Mouse (Mus musculus) midbrain, embryonic 16.5 days (tissue): ENCODE results near the gene Gm3336. TPM values are rescaled to one million over a fixed set of nuclear protein-coding genes. Genes with fewer than 3 reads are reported as not detected.

Source experiments
- ATAC-seq: fragments of 200-750 bp; cut with Nextera tagmentation; 2 replicates; pipeline ENCODE4 v1.8.0; 2017; ENCODE audit warnings: moderate TSS enrichment
- H3K27ac ChIP-seq: fragments of 300-500 bp; sonication (generic); 2 replicates; pipeline ENCODE4 v1.5.1; 2014; ENCODE audit warnings: mild to moderate bottlenecking, low read length, mixed read lengths
- H3K27me3 ChIP-seq: fragments of 300-500 bp; sonication (generic); 2 replicates; pipeline ENCODE4 v1.6.1; 2014; ENCODE audit warnings: low read depth, low read length, mixed read lengths; ENCODE audit not compliant: control insufficient read depth, insufficient read depth
- H3K36me3 ChIP-seq: fragments of 300-500 bp; sonication (generic); 2 replicates; pipeline ENCODE4 v1.6.1; 2014; ENCODE audit warnings: mild to moderate bottlenecking, low read length, moderate library complexity, mixed read lengths; ENCODE audit not compliant: control insufficient read depth, insufficient read depth
- H3K4me1 ChIP-seq: fragments of 300-500 bp; sonication (generic); 2 replicates; pipeline ENCODE4 v1.6.1; 2014; ENCODE audit warnings: mild to moderate bottlenecking, low read length, mixed read lengths; ENCODE audit not compliant: control insufficient read depth, insufficient read depth
- H3K4me2 ChIP-seq: fragments of 300-500 bp; sonication (generic); 2 replicates; pipeline ENCODE4 v1.6.1; 2014; ENCODE audit warnings: mild to moderate bottlenecking, low read length, mixed read lengths
- H3K4me3 ChIP-seq: fragments of 300-500 bp; sonication (generic); 2 replicates; pipeline ENCODE4 v1.5.1; 2014; ENCODE audit warnings: low read depth, mild to moderate bottlenecking, low read length, moderate library complexity, mixed read lengths
- H3K9ac ChIP-seq: fragments of 300-500 bp; sonication (generic); 2 replicates; pipeline ENCODE4 v1.6.1; 2014; ENCODE audit warnings: low read depth, low read length, mixed read lengths
- H3K9me3 ChIP-seq: fragments of 300-500 bp; sonication (generic); replicated peaks from 2 replicates; pipeline ENCODE4 v1.6.1; 2014; ENCODE audit warnings: mild to moderate bottlenecking, low read length, mixed read lengths; ENCODE audit not compliant: control insufficient read depth, poor library complexity, severe bottlenecking
- WGBS: fragments of 180-500 bp; shearing (Covaris S2); extraction: QIAGEN DNeasy Blood & Tissue Kit; methylation state at CpG from one replicate; pipeline ENCODE4 v1.1.7; 2014; 5-methylcytosine and 5-hydroxymethylcytosine counted together
- polyA plus RNA-seq: library from polyadenylated mRNA; unstranded; fragments of >200 nt; fragmentation: Nextera tagmentation; extraction: Ambion mirVana; gene quantifications from 2 replicates; pipeline ENCODE4 v1.2.1, GENCODE M21; 2015

Gm3336 gene
- polyA plus RNA-seq, 1 experiment from 2014 or later = not detected

DNA sequence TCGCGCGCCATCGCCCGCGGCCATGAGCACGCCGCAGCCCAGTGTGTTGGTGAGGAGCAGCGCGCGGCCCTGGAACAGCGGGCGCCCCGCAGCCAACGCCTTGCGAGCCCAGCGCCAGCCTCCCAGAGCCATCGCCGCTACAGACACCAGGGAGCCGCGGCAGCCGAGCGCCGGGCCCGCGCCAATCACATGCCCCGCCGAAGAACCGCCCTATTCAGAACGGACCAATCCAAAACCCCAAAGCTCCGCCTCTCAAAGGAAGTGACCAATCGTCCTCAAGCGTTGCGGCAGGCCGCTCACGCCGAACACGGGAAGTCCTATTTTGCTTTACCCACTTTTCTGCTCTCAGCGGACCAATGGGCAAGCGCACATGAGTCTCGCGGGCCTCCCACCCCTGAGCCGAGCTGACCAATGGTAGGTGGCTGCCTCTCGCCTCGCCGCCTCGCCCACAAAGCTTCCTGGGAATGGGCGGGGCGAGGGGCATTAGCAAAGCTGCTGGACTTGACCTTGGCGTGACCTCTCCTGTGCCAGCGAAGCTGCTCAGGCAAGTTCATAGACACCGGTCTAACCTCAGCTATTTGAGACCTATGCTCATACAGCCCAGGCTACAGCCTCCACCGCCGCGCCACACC lies 42.5 kb downstream of the Gm3336 start, which contains the start of gene Mpv17l2:
TSS of gene Mpv17l2 (minus strand) at position 172 of the 632 bp plus-strand sequence.
- Histone ChIP-seq H3K27me3 (no peaks in the 10 kb centered on the region), H3K9ac (peak within 1 kb of the TSS; percentile 76), H3K36me3 (peaks cover 18% of the 10 kb centered on the region), H3K4me1 (peaks cover 21% of the 10 kb centered on the region), H3K9me3 (no peaks in the 10 kb centered on the region), H3K4me2 (peak within 1 kb of the TSS; percentile 80), H3K27ac (peak within 1 kb of the TSS; percentile 82), H3K4me3 (peak within 1 kb of the TSS; percentile 71)
- under 1% methylated on average over 55 of the region's 55 CpGs for WGBS
- ATAC-seq = peak; percentile 95

DNA sequence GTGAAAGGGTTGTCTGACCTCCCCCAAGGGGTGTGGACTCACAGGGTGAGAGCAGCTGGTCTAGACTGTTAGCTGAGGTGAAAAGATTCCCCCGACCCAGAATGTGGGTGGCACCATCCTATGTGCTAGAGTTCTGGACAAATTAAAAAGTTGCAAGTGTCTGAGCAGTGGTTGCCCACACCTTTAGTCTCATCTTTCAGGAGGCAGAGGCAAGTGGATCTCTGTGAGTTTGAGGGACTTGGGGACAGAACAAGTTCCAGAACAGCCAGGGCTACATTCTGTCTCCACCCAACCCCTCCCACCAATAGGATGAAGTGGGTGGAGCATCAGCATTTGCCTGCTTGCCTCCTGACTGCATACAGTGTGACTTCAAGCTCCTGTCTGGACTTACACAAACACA lies 43.8 kb downstream of the Gm3336 start:
- 73% methylated on average over 1 of the region's 1 CpGs for WGBS
- Histone ChIP-seq H3K4me1 (peaks cover 25% of the 10 kb centered on the region), H3K9me3 (no peaks in the 10 kb centered on the region)

DNA sequence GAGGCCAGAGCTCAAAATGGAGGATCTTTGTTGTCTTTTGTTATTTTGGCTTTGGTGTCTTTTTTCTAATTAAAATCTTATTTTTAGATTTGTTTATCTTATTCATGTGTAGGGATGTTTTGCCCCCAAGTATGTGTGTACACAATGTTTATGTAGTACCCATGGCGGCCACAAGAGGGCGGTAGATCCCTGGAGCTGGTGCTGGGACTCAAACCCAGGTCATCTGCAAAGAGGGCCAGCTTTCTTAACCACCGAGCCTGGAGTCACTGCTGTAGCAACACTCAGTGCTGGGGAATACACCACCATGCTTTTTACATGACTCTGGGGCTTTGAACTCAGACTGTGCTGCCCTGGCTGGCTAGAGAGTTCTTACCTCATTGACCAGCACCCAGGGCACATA lies 45.0 kb downstream of the Gm3336 start:
- H3K9ac ChIP-seq = no peak overlapping the region
- H3K36me3 ChIP-seq = peaks cover 8% of the 10 kb centered on the region
- peaks cover 24% of the 10 kb centered on the region for H3K4me1 ChIP-seq
- H3K27ac ChIP-seq = no peak overlapping the region
- H3K9me3 ChIP-seq = no peaks in the 10 kb centered on the region
- H3K27me3 ChIP-seq = peaks cover 4% of the 10 kb centered on the region
- ATAC-seq = no peak
- WGBS = under 1% methylated on average over 3 of the region's 3 CpGs
- H3K4me2 ChIP-seq = no peak overlapping the region
- no peak overlapping the region for H3K4me3 ChIP-seq

More for the DNA sequence above, 43.8 kb downstream of the Gm3336 start:
- Histone ChIP-seq H3K4me3 (no peak overlapping the region), H3K9ac (no peak overlapping the region), H3K36me3 (peaks cover 6% of the 10 kb centered on the region; the same call in 1 of the 2 replicates), H3K27ac (no peak overlapping the region), H3K27me3 (no peaks in the 10 kb centered on the region), H3K4me2 (no peak overlapping the region)
- no peak for ATAC-seq

DNA sequence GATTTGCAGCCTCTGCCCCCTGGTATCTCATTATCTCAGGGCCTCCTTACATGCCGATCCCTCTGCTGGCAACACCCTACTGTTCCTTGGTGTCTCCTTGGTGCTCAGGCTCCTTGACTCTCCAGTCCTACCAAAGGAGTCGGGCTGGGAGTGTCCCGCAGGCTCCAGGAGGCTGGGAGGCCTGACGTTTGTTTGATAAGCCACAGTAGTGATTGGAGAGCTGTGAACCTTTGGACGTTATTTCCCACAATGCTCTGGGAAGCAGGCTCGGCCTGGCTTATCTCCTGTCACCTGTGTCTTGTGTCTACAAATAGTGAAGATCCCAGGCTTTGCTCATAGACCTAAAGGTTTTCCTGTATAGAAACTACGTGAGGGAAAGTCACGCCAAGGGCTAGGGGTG lies 45.7 kb downstream of the Gm3336 start:
- 86% methylated on average over 8 of the region's 8 CpGs for WGBS
- Histone ChIP-seq H3K9me3 (no peaks in the 10 kb centered on the region), H3K9ac (no peak overlapping the region), H3K4me1 (peaks cover 24% of the 10 kb centered on the region), H3K4me2 (no peak overlapping the region), H3K27ac (no peak overlapping the region), H3K27me3 (peaks cover 4% of the 10 kb centered on the region), H3K36me3 (peaks cover 12% of the 10 kb centered on the region), H3K4me3 (no peak overlapping the region)
- ATAC-seq = no peak

DNA sequence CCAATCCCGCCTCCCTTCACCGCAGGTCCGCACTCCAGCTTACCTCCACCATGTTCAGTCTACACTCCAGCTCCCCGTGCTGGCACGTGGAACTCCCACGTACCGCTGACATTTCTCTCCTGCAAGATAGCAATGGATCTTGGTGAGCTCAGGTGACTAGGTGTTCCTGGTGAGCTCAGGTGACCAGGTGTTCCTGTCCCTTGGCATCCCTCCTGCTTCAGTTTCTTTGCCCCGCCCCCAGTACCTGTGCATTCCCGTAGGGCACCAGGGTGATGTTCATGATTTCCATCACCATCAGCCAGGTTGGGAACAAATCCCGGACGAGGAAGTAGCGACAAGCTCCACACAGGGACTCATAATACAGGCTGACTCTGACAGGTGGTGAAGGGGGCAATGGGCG lies 46.3 kb downstream of the Gm3336 start:
- WGBS = 96% methylated on average over 13 of the region's 13 CpGs
- no peak for ATAC-seq

DNA sequence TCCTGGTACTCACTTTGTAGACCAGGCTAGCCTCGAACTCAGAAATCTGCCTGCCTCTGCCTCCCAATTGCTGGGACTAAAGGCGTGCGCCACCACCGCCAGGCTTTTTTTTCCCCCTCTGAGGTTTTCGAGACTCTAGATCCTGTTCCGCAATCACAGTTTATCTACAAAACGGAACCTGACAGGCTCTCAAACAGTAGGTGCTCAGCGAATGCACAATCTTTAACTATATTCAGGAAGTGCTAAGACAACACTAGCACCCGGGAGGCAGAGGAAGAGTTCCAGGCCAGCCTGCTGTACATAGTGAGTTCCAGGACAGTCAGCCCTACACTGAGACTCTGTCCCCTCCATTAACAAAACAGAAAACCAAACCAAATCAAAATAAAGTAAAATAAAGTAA lies 47.0 kb downstream of the Gm3336 start:
- ATAC-seq = no peak
- Histone ChIP-seq H3K9ac (no peak overlapping the region), H3K36me3 (peaks cover 15% of the 10 kb centered on the region), H3K27me3 (peaks cover 4% of the 10 kb centered on the region), H3K4me3 (no peak overlapping the region), H3K4me1 (peaks cover 16% of the 10 kb centered on the region), H3K27ac (no peak overlapping the region), H3K9me3 (no peaks in the 10 kb centered on the region), H3K4me2 (no peak overlapping the region)
- 80% methylated on average over 9 of the region's 9 CpGs for WGBS

More for the DNA sequence above, 46.3 kb downstream of the Gm3336 start:
- peaks cover 22% of the 10 kb centered on the region for H3K4me1 ChIP-seq
- peaks cover 12% of the 10 kb centered on the region for H3K36me3 ChIP-seq
- no peak overlapping the region for H3K27ac ChIP-seq
- no peak overlapping the region for H3K9ac ChIP-seq
- H3K9me3 ChIP-seq = no peaks in the 10 kb centered on the region
- no peak overlapping the region for H3K4me2 ChIP-seq
- H3K4me3 ChIP-seq = no peak overlapping the region
- H3K27me3 ChIP-seq = peaks cover 4% of the 10 kb centered on the region

DNA sequence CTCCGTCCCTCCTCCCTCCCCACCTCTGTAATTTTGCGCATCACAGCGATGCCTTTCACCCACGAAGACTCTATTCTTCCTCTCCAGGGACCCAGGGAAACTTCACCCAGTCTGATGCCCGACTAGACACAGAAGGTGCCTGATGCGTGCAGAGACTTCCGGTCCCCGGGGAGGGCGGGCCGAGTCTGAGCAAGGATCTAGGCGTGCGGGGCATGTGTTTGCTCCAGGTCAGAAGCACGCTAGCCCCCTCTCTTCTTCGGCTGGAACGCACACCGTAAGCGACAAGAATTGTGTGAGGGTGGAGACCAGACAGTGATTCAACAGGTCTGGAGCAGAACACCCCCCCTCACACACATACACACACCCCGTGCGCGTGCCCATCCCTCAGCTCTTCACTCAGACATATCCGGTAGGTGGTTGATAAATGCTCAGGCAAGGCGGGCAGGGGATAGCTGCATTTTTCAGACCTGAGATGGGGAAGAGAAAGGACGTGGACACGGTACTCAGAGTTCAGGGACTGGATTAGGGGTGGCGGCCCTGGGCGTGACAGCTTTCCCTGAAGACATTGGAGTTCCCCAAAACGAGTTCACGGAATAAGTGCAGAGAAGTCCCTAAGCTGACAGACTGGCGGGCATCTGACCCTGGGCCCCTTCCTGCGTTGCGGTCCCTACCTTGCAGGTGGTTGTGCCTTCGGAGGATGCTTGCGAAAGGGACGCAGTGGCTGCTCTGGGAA lies 47.7 kb downstream of the Gm3336 start:
- Histone ChIP-seq H3K27me3 (peaks cover 4% of the 10 kb centered on the region), H3K4me3 (peak overlapping the region; percentile 13; the same call in 1 of the 2 replicates), H3K27ac (no peak overlapping the region), H3K9me3 (no peaks in the 10 kb centered on the region), H3K4me2 (peak overlapping the region; percentile 48), H3K4me1 (peaks cover 16% of the 10 kb centered on the region), H3K36me3 (peaks cover 20% of the 10 kb centered on the region), H3K9ac (peak overlapping the region; percentile 50)
- WGBS = 2% methylated on average over 34 of the region's 34 CpGs
- no peak for ATAC-seq

DNA sequence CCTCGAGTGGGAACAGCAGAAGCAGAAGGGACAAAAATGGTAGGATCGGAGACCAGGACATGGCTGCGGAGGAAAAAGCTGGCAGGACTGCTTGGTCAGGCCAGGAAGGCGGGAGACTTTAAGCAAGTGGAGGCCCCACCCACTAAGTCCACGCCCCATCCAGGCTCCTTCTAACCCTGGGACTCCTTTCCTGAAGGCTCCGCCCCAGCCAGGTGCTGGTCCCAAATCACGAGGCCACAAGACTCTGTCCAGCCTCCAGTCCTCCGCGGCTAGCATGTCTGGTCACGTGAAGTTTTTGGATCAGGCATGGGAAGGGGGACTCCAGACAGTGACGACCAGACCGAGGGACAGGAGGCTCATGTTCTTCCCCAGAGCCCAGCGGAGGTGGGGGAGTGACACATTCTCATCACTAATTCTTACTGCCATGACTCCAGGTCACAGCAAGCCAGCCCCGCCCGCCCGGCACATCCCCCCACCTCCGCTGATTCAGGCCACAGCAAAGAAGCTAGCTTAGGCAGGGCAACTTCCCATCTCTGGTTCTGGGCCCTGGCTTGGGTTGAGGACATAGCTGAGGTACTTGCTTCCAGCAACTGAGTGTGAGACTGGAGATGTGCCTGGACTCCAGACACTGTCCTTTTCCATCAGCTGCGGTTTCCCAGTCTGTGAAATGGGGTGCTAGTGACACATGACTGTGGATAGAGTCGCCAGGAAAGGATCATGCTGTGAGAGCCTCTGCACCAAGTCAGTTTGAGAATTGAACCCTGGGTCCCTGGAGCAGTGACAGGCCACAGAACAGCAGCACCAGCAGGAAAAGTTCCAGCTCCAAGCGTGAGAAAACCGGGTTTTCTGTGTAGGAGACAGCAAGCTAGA lies 48.5 kb downstream of the Gm3336 start:
- Histone ChIP-seq H3K36me3 (peaks cover 28% of the 10 kb centered on the region), H3K4me1 (peaks cover 11% of the 10 kb centered on the region), H3K9me3 (no peaks in the 10 kb centered on the region), H3K27ac (no peak overlapping the region), H3K9ac (peak overlapping the region; percentile 50), H3K4me2 (peak overlapping the region; percentile 48), H3K4me3 (peak overlapping the region; percentile 12; the same call in 1 of the 2 replicates), H3K27me3 (peaks cover 4% of the 10 kb centered on the region)
- 10% methylated on average over 21 of the region's 21 CpGs for WGBS
- no peak for ATAC-seq
